Mouse (Mus musculus): ENCODE results near the gene Lyzl6. TPM values are rescaled to one million over a fixed set of nuclear protein-coding genes. Genes with fewer than 3 reads are reported as not detected.
"Not testable (repeated sequence)": the region's sequence is repeated elsewhere in the genome, so short reads cannot be mapped to it uniquely, and the experiment has no call there.

The Lyzl6 gene
- not detected in 2 replicates for polyA plus RNA-seq (2014; fragmentation: Nextera tagmentation; extraction: Ambion mirVana)

- H3K27me3 ChIP-seq (replicated peaks; ENCODE audit: control insufficient read depth, insufficient read depth, low read length): peaks cover 9% of the 10 kb centered on the region; the same call in 1 of the 2 replicates
- no peaks in the 10 kb centered on the region for H3K9me3 ChIP-seq (ENCODE audit: control insufficient read depth, low read length)
- peak within 1 kb of the TSS; percentile 20; the same call in 1 of the 2 replicates for H3K4me2 ChIP-seq (ENCODE audit: low read depth, low read length)
- 72% methylated on average over 3 of the region's 3 CpGs for WGBS
- no peaks in the 10 kb centered on the region for H3K36me3 ChIP-seq (ENCODE audit: control insufficient read depth, insufficient read depth, low read length)
- ATAC-seq (ENCODE audit: low read depth) (no peak), DNase-seq (ENCODE audit: low spot score) (no peak)
- no peaks in the 10 kb centered on the region for H3K4me1 ChIP-seq (ENCODE audit: control insufficient read depth, insufficient read depth, low read length)
- H3K9ac ChIP-seq (ENCODE audit: low read depth, low read length): no peak within 1 kb of the TSS
- H3K27ac ChIP-seq (replicated peaks; ENCODE audit: low read depth, low read length): no peak within 1 kb of the TSS
- no peak within 1 kb of the TSS for H3K4me3 ChIP-seq (ENCODE audit: low read depth, low read length)
Measured at GRCm38 (mm10) chr11:103638790-103639189, at the start of gene Lyzl6. TSS of gene Lyzl6 (minus strand) at chr11:103638890.

- 59% methylated on average over 6 of the region's 6 CpGs for WGBS
- ATAC-seq (ENCODE audit: low read depth): 0 out of 2 replicates have a peak, but pooled peaks have one; percentile 9
- no peaks in the 10 kb centered on the region for H3K4me1 ChIP-seq (ENCODE audit: control insufficient read depth, insufficient read depth, low read length)
- H3K27me3 ChIP-seq (replicated peaks; ENCODE audit: control insufficient read depth, insufficient read depth, low read length): no peaks in the 10 kb centered on the region
- H3K27ac ChIP-seq (replicated peaks; ENCODE audit: low read depth, low read length): no peak overlapping the region
- H3K9me3 ChIP-seq (ENCODE audit: control insufficient read depth, low read length): no peaks in the 10 kb centered on the region
- no peak overlapping the region for H3K9ac ChIP-seq (ENCODE audit: low read depth, low read length)
- H3K4me3 ChIP-seq (ENCODE audit: low read depth, low read length): no peak overlapping the region
- no peak for DNase-seq (ENCODE audit: low spot score)
- H3K4me2 ChIP-seq (ENCODE audit: low read depth, low read length): no peak overlapping the region
- H3K36me3 ChIP-seq (ENCODE audit: control insufficient read depth, insufficient read depth, low read length): peaks cover 75% of the 10 kb centered on the region
Measured at GRCm38 (mm10) chr11:103686706-103687105, 48.0 kb upstream of the Lyzl6 start.

GRCm38 (mm10) chr11:103685261-103685736 is 46.6 kb upstream of the Lyzl6 start:
- Histone ChIP-seq H3K9me3 (ENCODE audit: control insufficient read depth, low read length) (no peaks in the 10 kb centered on the region), H3K27me3 (replicated peaks; ENCODE audit: control insufficient read depth, insufficient read depth, low read length) (no peaks in the 10 kb centered on the region), H3K4me1 (ENCODE audit: control insufficient read depth, insufficient read depth, low read length) (no peaks in the 10 kb centered on the region), H3K4me2 (ENCODE audit: low read depth, low read length) (no peak overlapping the region), H3K9ac (ENCODE audit: low read depth, low read length) (no peak overlapping the region), H3K4me3 (ENCODE audit: low read depth, low read length) (no peak overlapping the region), H3K36me3 (ENCODE audit: control insufficient read depth, insufficient read depth, low read length) (peaks cover 85% of the 10 kb centered on the region), H3K27ac (replicated peaks; ENCODE audit: low read depth, low read length) (no peak overlapping the region)
- WGBS: 81% methylated on average over 7 of the region's 7 CpGs
- DNase-seq (ENCODE audit: low spot score) (no peak), ATAC-seq (ENCODE audit: low read depth) (no peak)

GRCm38 (mm10) chr11:103683667-103684334 is 45.1 kb upstream of the Lyzl6 start:
- Histone ChIP-seq H3K9me3 (ENCODE audit: control insufficient read depth, low read length) (no peaks in the 10 kb centered on the region), H3K9ac (ENCODE audit: low read depth, low read length) (no peak overlapping the region), H3K4me3 (ENCODE audit: low read depth, low read length) (no peak overlapping the region), H3K4me2 (ENCODE audit: low read depth, low read length) (no peak overlapping the region), H3K36me3 (ENCODE audit: control insufficient read depth, insufficient read depth, low read length) (peaks cover 96% of the 10 kb centered on the region), H3K27me3 (replicated peaks; ENCODE audit: control insufficient read depth, insufficient read depth, low read length) (no peaks in the 10 kb centered on the region), H3K4me1 (ENCODE audit: control insufficient read depth, insufficient read depth, low read length) (no peaks in the 10 kb centered on the region), H3K27ac (replicated peaks; ENCODE audit: low read depth, low read length) (no peak overlapping the region)
- ATAC-seq (ENCODE audit: low read depth) (no peak), DNase-seq (ENCODE audit: low spot score) (no peak)
- WGBS: 83% methylated on average over 11 of the region's 11 CpGs

- peaks cover 51% of the 10 kb centered on the region for H3K36me3 ChIP-seq (ENCODE audit: control insufficient read depth, insufficient read depth, low read length)
- H3K4me2 ChIP-seq (ENCODE audit: low read depth, low read length): not testable (repeated sequence)
Measured at GRCm38 (mm10) chr11:103677042-103677441, 38.4 kb upstream of the Lyzl6 start.

GRCm38 (mm10) chr11:103675556-103675955 is 36.9 kb upstream of the Lyzl6 start:
- H3K27ac ChIP-seq (replicated peaks; ENCODE audit: low read depth, low read length): no peak overlapping the region
- peak; percentile 65 for DNase-seq (ENCODE audit: low spot score)
- 37% methylated on average over 3 of the region's 3 CpGs for WGBS
- no peaks in the 10 kb centered on the region for H3K9me3 ChIP-seq (ENCODE audit: control insufficient read depth, low read length)
- H3K4me1 ChIP-seq (ENCODE audit: control insufficient read depth, insufficient read depth, low read length): no peaks in the 10 kb centered on the region
- H3K27me3 ChIP-seq (replicated peaks; ENCODE audit: control insufficient read depth, insufficient read depth, low read length): no peaks in the 10 kb centered on the region
- ATAC-seq (ENCODE audit: low read depth): no peak
- H3K9ac ChIP-seq (ENCODE audit: low read depth, low read length): no peak overlapping the region
- H3K4me3 ChIP-seq (ENCODE audit: low read depth, low read length): no peak overlapping the region
- no peak overlapping the region for H3K4me2 ChIP-seq (ENCODE audit: low read depth, low read length)
- H3K36me3 ChIP-seq (ENCODE audit: control insufficient read depth, insufficient read depth, low read length): peaks cover 37% of the 10 kb centered on the region

More at GRCm38 (mm10) chr11:103677042-103677441, 38.4 kb upstream of the Lyzl6 start:
- H3K4me3 ChIP-seq (ENCODE audit: low read depth, low read length); H3K27ac ChIP-seq (replicated peaks; ENCODE audit: low read depth, low read length); H3K4me1 ChIP-seq (ENCODE audit: control insufficient read depth, insufficient read depth, low read length); ATAC-seq (ENCODE audit: low read depth); H3K27me3 ChIP-seq (replicated peaks; ENCODE audit: control insufficient read depth, insufficient read depth, low read length); DNase-seq (ENCODE audit: low spot score); H3K9me3 ChIP-seq (ENCODE audit: control insufficient read depth, low read length); H3K9ac ChIP-seq (ENCODE audit: low read depth, low read length): not testable (repeated sequence)
- 35% methylated on average over 2 of the region's 2 CpGs for WGBS

- Histone ChIP-seq H3K27me3 (replicated peaks; ENCODE audit: control insufficient read depth, insufficient read depth, low read length) (no peaks in the 10 kb centered on the region), H3K36me3 (ENCODE audit: control insufficient read depth, insufficient read depth, low read length) (no peaks in the 10 kb centered on the region), H3K4me3 (ENCODE audit: low read depth, low read length) (no peak overlapping the region), H3K4me2 (ENCODE audit: low read depth, low read length) (no peak overlapping the region), H3K9me3 (ENCODE audit: control insufficient read depth, low read length) (no peaks in the 10 kb centered on the region), H3K4me1 (ENCODE audit: control insufficient read depth, insufficient read depth, low read length) (peaks cover 10% of the 10 kb centered on the region; the same call in 1 of the 2 replicates), H3K9ac (ENCODE audit: low read depth, low read length) (no peak overlapping the region), H3K27ac (replicated peaks; ENCODE audit: low read depth, low read length) (no peak overlapping the region)
- ATAC-seq (ENCODE audit: low read depth): no peak
- DNase-seq (ENCODE audit: low spot score): no peak
- 53% methylated on average over 13 of the region's 13 CpGs for WGBS
Measured at GRCm38 (mm10) chr11:103666907-103667426, 28.3 kb upstream of the Lyzl6 start.

GRCm38 (mm10) chr11:103666181-103666906 is 27.7 kb upstream of the Lyzl6 start:
- ATAC-seq (ENCODE audit: low read depth) (peak; percentile 41; the same call in 1 of the 2 replicates), DNase-seq (ENCODE audit: low spot score) (peak; percentile 47)
- H3K9ac ChIP-seq (ENCODE audit: low read depth, low read length): no peak overlapping the region
- H3K9me3 ChIP-seq (ENCODE audit: control insufficient read depth, low read length): no peaks in the 10 kb centered on the region
- no peak overlapping the region for H3K4me2 ChIP-seq (ENCODE audit: low read depth, low read length)
- no peaks in the 10 kb centered on the region for H3K27me3 ChIP-seq (replicated peaks; ENCODE audit: control insufficient read depth, insufficient read depth, low read length)
- no peak overlapping the region for H3K27ac ChIP-seq (replicated peaks; ENCODE audit: low read depth, low read length)
- peaks cover 10% of the 10 kb centered on the region; the same call in 1 of the 2 replicates for H3K4me1 ChIP-seq (ENCODE audit: control insufficient read depth, insufficient read depth, low read length)
- WGBS: 21% methylated on average over 10 of the region's 10 CpGs
- H3K36me3 ChIP-seq (ENCODE audit: control insufficient read depth, insufficient read depth, low read length): no peaks in the 10 kb centered on the region
- no peak overlapping the region for H3K4me3 ChIP-seq (ENCODE audit: low read depth, low read length)
